Mouse (Mus musculus) erythroblast, embryonic 14.5 days (primary cell): Measurements from ENCODE around the gene Strc. TPM values are rescaled to one million over a fixed set of nuclear protein-coding genes. Genes with fewer than 3 reads are reported as not detected.

ENCODE experiments used
- H3K27me3 ChIP-seq: 2 replicates; pipeline ENCODE4 v1.6.1; 2012; ENCODE audit warnings: inconsistent platforms; ENCODE audit not compliant: control insufficient read depth
- H3K36me3 ChIP-seq: 2 replicates; pipeline ENCODE4 v1.6.1; 2012; ENCODE audit warnings: mild to moderate bottlenecking, inconsistent platforms; ENCODE audit not compliant: control insufficient read depth
- H3K4me1 ChIP-seq: 2 replicates; pipeline ENCODE4 v1.6.1; 2012; ENCODE audit warnings: inconsistent platforms; ENCODE audit not compliant: control insufficient read depth
- H3K4me3 ChIP-seq: replicated peaks from 2 replicates; pipeline ENCODE3; 2012; ENCODE audit warnings: moderate library complexity, mild to moderate bottlenecking, inconsistent platforms
- H3K9me3 ChIP-seq: 2 replicates; pipeline ENCODE4 v1.6.1; 2012; ENCODE audit warnings: low read length, inconsistent platforms, mixed read lengths; ENCODE audit not compliant: control insufficient read depth
- GATA1 ChIP-seq: IDR thresholded peaks from 2 replicates; pipeline ENCODE4 v1.6.1; 2012; ENCODE audit warnings: low read length, inconsistent platforms, mixed read lengths
- TAL1 ChIP-seq: IDR thresholded peaks from 3 replicates; pipeline ENCODE4 v1.6.1; 2012; ENCODE audit warnings: low read length, inconsistent platforms, mixed read lengths
- polyA plus RNA-seq: library from polyadenylated mRNA; stranded (reverse); fragments of >175 nt; gene quantifications from 2 replicates; pipeline ENCODE4 v1.2.3, GENCODE M21; 2012

Strc gene
- polyA plus RNA-seq, 1 experiment: not detected

- TF ChIP-seq TAL1 (no peak), GATA1 (no peak)
- no peak overlapping the region for H3K4me3 ChIP-seq
- peaks cover 14% of the 10 kb centered on the region for H3K36me3 ChIP-seq
- no peaks in the 10 kb centered on the region for H3K9me3 ChIP-seq
- H3K4me1 ChIP-seq: no peaks in the 10 kb centered on the region
- no peaks in the 10 kb centered on the region for H3K27me3 ChIP-seq
Measured at GRCm38 (mm10) chr2:121329492-121329891, 57.5 kb downstream of the Strc start.

GRCm38 (mm10) chr2:121323693-121324470 lies 63.1 kb downstream of the Strc start:
- TF ChIP-seq GATA1 (no peak), TAL1 (no peak)
- Histone ChIP-seq H3K9me3 (no peaks in the 10 kb centered on the region), H3K36me3 (peaks cover 8% of the 10 kb centered on the region), H3K4me3 (no peak overlapping the region), H3K4me1 (no peaks in the 10 kb centered on the region), H3K27me3 (no peaks in the 10 kb centered on the region)

- TF ChIP-seq GATA1 (no peak), TAL1 (no peak)
- Histone ChIP-seq H3K4me1 (no peaks in the 10 kb centered on the region), H3K4me3 (no peak overlapping the region), H3K36me3 (peaks cover 8% of the 10 kb centered on the region), H3K27me3 (no peaks in the 10 kb centered on the region), H3K9me3 (no peaks in the 10 kb centered on the region)
Measured at GRCm38 (mm10) chr2:121323041-121323440, 63.9 kb downstream of the Strc start.

- no peak overlapping the region for H3K4me3 ChIP-seq
- no peaks in the 10 kb centered on the region for H3K9me3 ChIP-seq
- H3K27me3 ChIP-seq: no peaks in the 10 kb centered on the region
- peaks cover 1% of the 10 kb centered on the region for H3K36me3 ChIP-seq
- H3K4me1 ChIP-seq: no peaks in the 10 kb centered on the region
- TF ChIP-seq TAL1 (no peak), GATA1 (no peak)
Measured at GRCm38 (mm10) chr2:121316278-121316677, 70.7 kb downstream of the Strc start.

Other genes starting within 250 kb of the Strc start
- 0.20 and 0.50 TPM in 2 replicates for gene Adal, start 246.7 kb downstream of the Strc start, polyA plus RNA-seq
- gene Lcmt2, start 246.5 kb downstream of the Strc start, polyA plus RNA-seq: 0.27 and 0.32 TPM in 2 replicates
- 1.1 and 1.3 TPM in 2 replicates for gene Tubgcp4, start 216.5 kb downstream of the Strc start, polyA plus RNA-seq
- gene Zscan29, start 216.0 kb downstream of the Strc start, polyA plus RNA-seq: 0.47 and 0.48 TPM in 2 replicates
- 2.9 and 3.1 TPM in 2 replicates for gene Trp53bp1, start 115.8 kb downstream of the Strc start, polyA plus RNA-seq
- gene Map1a, start 97.6 kb downstream of the Strc start, polyA plus RNA-seq: 0.02 and 0.03 TPM in 2 replicates
- 0.27 and 0.67 TPM in 2 replicates for gene Ppip5k1, start 31.8 kb downstream of the Strc start, polyA plus RNA-seq
- not detected in 2 replicates for gene Ckmt1, start 29.5 kb downstream of the Strc start, polyA plus RNA-seq
- gene Pdia3, start 26.6 kb upstream of the Strc start, polyA plus RNA-seq: 16.4 and 16.8 TPM in 2 replicates
- gene Catsper2, start 26.6 kb upstream of the Strc start, polyA plus RNA-seq: not detected in 2 replicates
- not detected in 2 replicates for gene Ell3, start 57.1 kb upstream of the Strc start, polyA plus RNA-seq
- gene Serf2, start 62.0 kb upstream of the Strc start, polyA plus RNA-seq: 65.1 and 75.3 TPM in 2 replicates
- gene Hypk, start 66.1 kb upstream of the Strc start, polyA plus RNA-seq: 0.17 and 0.52 TPM in 2 replicates
- gene Serinc4, start 69.6 kb upstream of the Strc start, polyA plus RNA-seq: 0.04 TPM in 1 of 2 replicates, not detected in the other
- 0.22 and 0.29 TPM in 2 replicates for gene Mfap1b, start 86.9 kb upstream of the Strc start, polyA plus RNA-seq
- gene Mfap1a, start 119.5 kb upstream of the Strc start, polyA plus RNA-seq: 0.45 and 0.75 TPM in 2 replicates
- gene Wdr76, start 119.6 kb upstream of the Strc start, polyA plus RNA-seq: 0.08 and 0.11 TPM in 2 replicates